Mouse (Mus musculus): ENCODE results near the gene Stxbp4. TPM values are rescaled to one million over a fixed set of nuclear protein-coding genes. Genes with fewer than 3 reads are reported as not detected.

Gene Stxbp4
- polyA plus RNA-seq, 2 experiments from 2014 or later, result 4.5 to 5.3 TPM

GRCm38 (mm10) chr11:90553963-90554362 lies 83.9 kb downstream of the Stxbp4 start:
- no peak for ATAC-seq

- ATAC-seq, result no peak
Observed at GRCm38 (mm10) chr11:90552303-90553201, 85.3 kb downstream of the Stxbp4 start.

GRCm38 (mm10) chr11:90548560-90548959 lies 89.3 kb downstream of the Stxbp4 start:
- peak; percentile 70 for ATAC-seq

GRCm38 (mm10) chr11:90538636-90539263 lies 99.1 kb downstream of the Stxbp4 start:
- ATAC-seq, result peak; percentile 100

- no peak for ATAC-seq
Observed at GRCm38 (mm10) chr11:90525311-90525710, 112.6 kb downstream of the Stxbp4 start.

GRCm38 (mm10) chr11:90521040-90521439 lies 116.8 kb downstream of the Stxbp4 start:
- no peak for ATAC-seq

- ATAC-seq, result no peak
Observed at GRCm38 (mm10) chr11:90517750-90518149, 120.1 kb downstream of the Stxbp4 start.

GRCm38 (mm10) chr11:90512538-90513219 lies 125.2 kb downstream of the Stxbp4 start:
- peak; percentile 54 for ATAC-seq

GRCm38 (mm10) chr11:90501846-90502245 lies 136.0 kb downstream of the Stxbp4 start:
- no peak for ATAC-seq

- no peak for ATAC-seq
Observed at GRCm38 (mm10) chr11:90499918-90500317, 138.0 kb downstream of the Stxbp4 start.

GRCm38 (mm10) chr11:90498461-90498860 lies 139.4 kb downstream of the Stxbp4 start:
- ATAC-seq, result no peak

GRCm38 (mm10) chr11:90494981-90495380 lies 142.9 kb downstream of the Stxbp4 start:
- ATAC-seq, result no peak

- no peak for ATAC-seq
Observed at GRCm38 (mm10) chr11:90492511-90492910, 145.4 kb downstream of the Stxbp4 start.

- no peak for ATAC-seq
Observed at GRCm38 (mm10) chr11:90489166-90489565, 148.7 kb downstream of the Stxbp4 start.

- no peak for ATAC-seq
Observed at GRCm38 (mm10) chr11:90487686-90488085, 150.2 kb downstream of the Stxbp4 start.

GRCm38 (mm10) chr11:90484750-90485637 lies 152.9 kb downstream of the Stxbp4 start:
- no peak for ATAC-seq

GRCm38 (mm10) chr11:90483766-90484165 lies 154.1 kb downstream of the Stxbp4 start:
- no peak for ATAC-seq

GRCm38 (mm10) chr11:90481828-90482227 lies 156.1 kb downstream of the Stxbp4 start:
- no peak for ATAC-seq

- ATAC-seq, result no peak
Observed at GRCm38 (mm10) chr11:90470271-90470670, 167.6 kb downstream of the Stxbp4 start.

GRCm38 (mm10) chr11:90464046-90464595 lies 173.8 kb downstream of the Stxbp4 start:
- no peak for ATAC-seq

- ATAC-seq, result no peak
Observed at GRCm38 (mm10) chr11:90460458-90460857, 177.4 kb downstream of the Stxbp4 start.

- ATAC-seq, result no peak
Observed at GRCm38 (mm10) chr11:90452134-90452533, 185.8 kb downstream of the Stxbp4 start.
